Mouse (Mus musculus): ENCODE data around the gene Cck.

The Cck gene

GRCm38 (mm10) chr9:121495529-121495928, at the start of gene Cck:
Gene Cck (minus strand): TSS chr9:121495694.
- DNase-seq (ENCODE audit: low spot score): peak; percentile 53

GRCm38 (mm10) chr9:121541530-121541929, 46.0 kb upstream of the Cck start:
- no peak for DNase-seq (ENCODE audit: low spot score)

GRCm38 (mm10) chr9:121532626-121533025, 37.1 kb upstream of the Cck start:
- no peak for DNase-seq (ENCODE audit: low spot score)

GRCm38 (mm10) chr9:121528605-121529357, 33.3 kb upstream of the Cck start:
- no peak for DNase-seq (ENCODE audit: low spot score)

- DNase-seq (ENCODE audit: low spot score): no peak
Measured at GRCm38 (mm10) chr9:121526171-121526570, 30.7 kb upstream of the Cck start.

GRCm38 (mm10) chr9:121520047-121520446, 24.6 kb upstream of the Cck start:
- DNase-seq (ENCODE audit: low spot score): no peak

- no peak for DNase-seq (ENCODE audit: low spot score)
Measured at GRCm38 (mm10) chr9:121514462-121514861, 19.0 kb upstream of the Cck start.

GRCm38 (mm10) chr9:121511911-121512310, 16.4 kb upstream of the Cck start:
- DNase-seq (ENCODE audit: low spot score): no peak

- DNase-seq (ENCODE audit: low spot score): peak; percentile 78
Measured at GRCm38 (mm10) chr9:121506478-121507180, 11.1 kb upstream of the Cck start.

GRCm38 (mm10) chr9:121505346-121505745, 9.9 kb upstream of the Cck start:
- peak; percentile 81 for DNase-seq (ENCODE audit: low spot score)

GRCm38 (mm10) chr9:121496102-121496501, 608 bp upstream of the Cck start:
- DNase-seq (ENCODE audit: low spot score): no peak

- DNase-seq (ENCODE audit: low spot score): no peak
Measured at GRCm38 (mm10) chr9:121494006-121494767, 1.3 kb downstream of the Cck start.

- DNase-seq (ENCODE audit: low spot score): no peak
Measured at GRCm38 (mm10) chr9:121491592-121492240, 3.8 kb downstream of the Cck start.

GRCm38 (mm10) chr9:121487216-121487615, 8.3 kb downstream of the Cck start:
- no peak for DNase-seq (ENCODE audit: low spot score)

- DNase-seq (ENCODE audit: low spot score): peak; percentile 80
Measured at GRCm38 (mm10) chr9:121479453-121479852, 16.0 kb downstream of the Cck start.

- DNase-seq (ENCODE audit: low spot score): peak; percentile 79
Measured at GRCm38 (mm10) chr9:121477305-121477911, 18.1 kb downstream of the Cck start.

- no peak for DNase-seq (ENCODE audit: low spot score)
Measured at GRCm38 (mm10) chr9:121475488-121476452, 19.7 kb downstream of the Cck start.

GRCm38 (mm10) chr9:121474771-121475170, 20.7 kb downstream of the Cck start:
- DNase-seq (ENCODE audit: low spot score): no peak

- DNase-seq (ENCODE audit: low spot score): no peak
Measured at GRCm38 (mm10) chr9:121469711-121470110, 25.8 kb downstream of the Cck start.

GRCm38 (mm10) chr9:121467460-121467859, 28.0 kb downstream of the Cck start:
- no peak for DNase-seq (ENCODE audit: low spot score)

GRCm38 (mm10) chr9:121460527-121460926, 35.0 kb downstream of the Cck start:
- DNase-seq (ENCODE audit: low spot score): no peak
